Comparison of ENCODE assay signal across 10 mouse cellular contexts in the genomic region with DNA sequence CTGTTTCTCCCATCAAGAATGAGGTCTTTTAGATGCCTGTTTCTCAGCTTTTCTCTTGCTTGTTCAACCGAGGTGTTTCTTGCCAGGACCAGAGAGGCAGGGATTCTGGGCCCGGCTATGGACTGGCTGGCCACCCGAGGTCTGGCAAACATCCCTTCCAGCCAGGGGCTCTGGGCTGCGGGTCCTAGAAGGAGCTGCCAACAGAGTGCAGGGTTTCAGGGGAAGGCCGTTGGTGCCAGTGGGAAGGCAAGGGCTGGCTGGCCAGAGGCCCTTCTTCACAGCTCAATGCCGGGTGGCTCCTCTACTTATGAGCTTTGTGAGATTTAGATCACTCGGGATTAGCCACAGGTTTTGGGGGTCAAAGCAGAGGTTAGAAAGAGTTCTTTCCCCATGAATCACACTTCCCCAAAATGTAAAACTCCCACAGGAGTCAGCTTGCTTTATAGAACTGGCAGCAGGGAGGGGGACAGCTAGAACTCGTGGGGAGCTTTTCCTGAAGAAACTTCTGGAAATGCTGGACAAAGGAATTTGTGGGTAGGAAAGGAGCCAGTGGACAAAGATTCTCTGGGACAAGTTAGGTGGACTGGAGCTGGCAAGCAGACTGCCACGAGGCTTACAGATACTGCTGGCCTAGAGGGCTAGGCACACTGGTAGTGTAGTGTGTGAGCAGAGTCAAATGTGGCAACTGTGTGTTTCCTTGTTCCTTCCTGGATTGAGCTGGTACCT.
DNase-seq lines count a peak whose midpoint lies in the region; ATAC-seq and TF ChIP-seq lines count a peak whose summit lies in the region.
"Had no signal": no experiment of that assay in that cellular context is flagged by ENCODE, and none has a peak within 500 bp of the region (broad histone marks: within the 10 kb centered on the region; RNA-seq: fewer than 3 reads in every experiment).

No protein-coding gene starts in this region.

- peak; percentile 35 to 36 for DNase-seq in layer of hippocampus, adult 18-20 months (ENCODE audit: low spot score in 2 of 2)
- no peak for DNase-seq in layer of hippocampus, postnatal 25 days (ENCODE audit: extremely low spot score in 1 of 2, low spot score in 1 of 2)
- no peak for DNase-seq in embryonic facial prominence, embryonic 10.5 days (ENCODE audit: low spot score)
- peak; percentile 30 for DNase-seq in right cerebral cortex, postnatal 14 days
- no peak for DNase-seq in kidney, adult 9 months
- DNase-seq in thymus, adult 2 months, result no peak
- DNase-seq: thymus, postnatal 4 days had no signal

- peaks cover 57% of the 10 kb centered on the region for H3K4me1 ChIP-seq in embryonic facial prominence, embryonic 10.5 days
- peaks cover 79% of the 10 kb centered on the region for H3K4me1 ChIP-seq in heart, embryonic 13.5 days
- no peaks in the 10 kb centered on the region for H3K4me1 ChIP-seq in thymus, adult 2 months (replicated peaks; ENCODE audit: control insufficient read depth, insufficient read depth, low read length)

- H3K27ac ChIP-seq in embryonic facial prominence, embryonic 10.5 days (replicated peaks), result peak overlapping the region; percentile 41
- H3K27ac ChIP-seq in heart, embryonic 13.5 days (replicated peaks), result peak overlapping the region; percentile 58
- no peak overlapping the region for H3K27ac ChIP-seq in thymus, adult 2 months (ENCODE audit: control insufficient read depth, insufficient read depth, low read length)
- H3K27ac ChIP-seq: forebrain, embryonic 13.5 days; intestine, embryonic 15.5 days had no signal

- no peak for ATAC-seq in heart, embryonic 13.5 days (ENCODE audit: extremely low read depth, insufficient number of reproducible peaks, low FRiP score, low TSS enrichment)
- ATAC-seq: forebrain, embryonic 13.5 days; intestine, embryonic 15.5 days had no signal

- 69% methylated on average over 9 of the region's 9 CpGs for WGBS in embryonic facial prominence, embryonic 10.5 days
- 46% methylated on average over 9 of the region's 9 CpGs for WGBS in heart, embryonic 13.5 days
- WGBS in thymus, adult 2 months, result 77% methylated on average over 9 of the region's 9 CpGs

- no peak for TF ChIP-seq POLR2A in thymus, adult 2 months (IDR thresholded peaks at IDR 0.05; ENCODE audit: control insufficient read depth, extremely low read depth, insufficient read depth, low read length, poor library complexity)

- H3K36me3 ChIP-seq in embryonic facial prominence, embryonic 10.5 days (replicated peaks), result no peaks in the 10 kb centered on the region
- H3K36me3 ChIP-seq in heart, embryonic 13.5 days, result no peaks in the 10 kb centered on the region
- no peaks in the 10 kb centered on the region for H3K36me3 ChIP-seq in thymus, adult 2 months (ENCODE audit: control insufficient read depth, insufficient read depth, low read length)
- H3K36me3 ChIP-seq: intestine, embryonic 15.5 days had no signal

- H3K9ac ChIP-seq in heart, embryonic 13.5 days, result 0 out of 2 replicates have a peak overlapping the region, but pooled peaks have one; percentile 9
- H3K9ac ChIP-seq: forebrain, embryonic 13.5 days; intestine, embryonic 15.5 days had no signal

- no peak for TF ChIP-seq CTCF in thymus, adult 2 months (IDR thresholded peaks at IDR 0.05; ENCODE audit: borderline replicate concordance, control insufficient read depth, extremely low read depth, insufficient read depth, low read length, poor library complexity)

- H3K9me3 ChIP-seq in embryonic facial prominence, embryonic 10.5 days, result no peaks in the 10 kb centered on the region
- H3K9me3 ChIP-seq in heart, embryonic 13.5 days, result no peaks in the 10 kb centered on the region
- H3K9me3 ChIP-seq: forebrain, embryonic 13.5 days; intestine, embryonic 15.5 days had no signal

- H3K4me3 ChIP-seq in embryonic facial prominence, embryonic 10.5 days, result no peak overlapping the region
- H3K4me3 ChIP-seq in heart, embryonic 13.5 days, result no peak overlapping the region
- no peak overlapping the region for H3K4me3 ChIP-seq in thymus, adult 2 months (ENCODE audit: control insufficient read depth, insufficient read depth, low read length)
- H3K4me3 ChIP-seq: forebrain, embryonic 13.5 days; intestine, embryonic 15.5 days had no signal

- no peak overlapping the region for H3K4me2 ChIP-seq in heart, embryonic 13.5 days
- H3K4me2 ChIP-seq: forebrain, embryonic 13.5 days; intestine, embryonic 15.5 days had no signal

- 0 out of 2 replicates have a peak, but pooled peaks cover 14% of the 10 kb centered on the region for H3K27me3 ChIP-seq in embryonic facial prominence, embryonic 10.5 days (replicated peaks; ENCODE audit: low read depth, poor library complexity, severe bottlenecking)
- H3K27me3 ChIP-seq in heart, embryonic 13.5 days (replicated peaks), result 0 out of 2 replicates have a peak, but pooled peaks cover 3% of the 10 kb centered on the region
- no peaks in the 10 kb centered on the region for H3K27me3 ChIP-seq in thymus, adult 2 months (ENCODE audit: control insufficient read depth, insufficient read depth, low read length)
- H3K27me3 ChIP-seq: intestine, embryonic 15.5 days had no signal

Comparison
In these comparisons a context has a peak if more than half of its experiments do, and no peak if none do; other contexts are left out.
1. DNase-seq: peak in layer of hippocampus, adult 18-20 months (2 of 2) and right cerebral cortex, postnatal 14 days (single experiment); none in layer of hippocampus, postnatal 25 days (0 of 2), embryonic facial prominence, embryonic 10.5 days (single experiment), kidney, adult 9 months (single experiment) and thymus, adult 2 months (single experiment).